Mouse (Mus musculus) spleen, postnatal 14 days (tissue): ENCODE results near the gene Polg.
A peak's percentile ranks its signal among the peaks of the same experiment; 100 is the strongest.

Source experiments
- DNase-seq, 2 experiments: peaks; one replicate each; pipeline ENCODE4 v3.0.0; 2021 to 2022; ENCODE audit warnings: low spot score in 2 of 2

The Polg gene

GRCm38 (mm10) chr7:79465461-79466044 is 609 bp downstream of the Polg start:
- DNase-seq: no peak

GRCm38 (mm10) chr7:79464776-79465420 is 1.3 kb downstream of the Polg start:
- peak in 1 of 2 experiments; percentile 21 for DNase-seq

GRCm38 (mm10) chr7:79463376-79464077 is 2.6 kb downstream of the Polg start:
- DNase-seq: no peak

GRCm38 (mm10) chr7:79461721-79462120 is 4.4 kb downstream of the Polg start:
- no peak for DNase-seq

- no peak for DNase-seq
Observed at GRCm38 (mm10) chr7:79447486-79447885, 18.7 kb downstream of the Polg start.

GRCm38 (mm10) chr7:79447048-79447447 is 19.1 kb downstream of the Polg start:
- no peak for DNase-seq

DNA sequence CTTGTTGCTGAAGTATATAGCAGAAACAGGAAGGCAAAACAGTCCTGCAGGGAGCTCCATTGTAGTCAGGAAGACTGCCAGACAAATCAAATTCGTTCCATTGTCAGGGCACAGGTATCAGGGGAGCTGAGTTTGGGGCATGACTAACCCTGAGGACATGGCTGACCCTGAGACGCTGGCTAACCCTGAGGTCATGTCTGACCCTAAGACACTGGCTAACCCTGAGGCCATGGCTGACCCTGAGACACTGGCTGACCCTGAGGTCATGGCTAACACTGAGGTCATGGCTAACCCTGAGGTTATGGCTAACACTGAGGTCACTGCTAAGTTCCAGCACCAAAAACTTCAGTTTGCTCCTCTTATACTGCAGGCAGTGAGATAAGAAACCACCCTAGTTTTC is 26.1 kb downstream of the Polg start:
- no peak for DNase-seq

GRCm38 (mm10) chr7:79428243-79428642 is 37.9 kb downstream of the Polg start:
- no peak for DNase-seq

- no peak for DNase-seq
Observed at GRCm38 (mm10) chr7:79425804-79426203, 40.4 kb downstream of the Polg start.

DNA sequence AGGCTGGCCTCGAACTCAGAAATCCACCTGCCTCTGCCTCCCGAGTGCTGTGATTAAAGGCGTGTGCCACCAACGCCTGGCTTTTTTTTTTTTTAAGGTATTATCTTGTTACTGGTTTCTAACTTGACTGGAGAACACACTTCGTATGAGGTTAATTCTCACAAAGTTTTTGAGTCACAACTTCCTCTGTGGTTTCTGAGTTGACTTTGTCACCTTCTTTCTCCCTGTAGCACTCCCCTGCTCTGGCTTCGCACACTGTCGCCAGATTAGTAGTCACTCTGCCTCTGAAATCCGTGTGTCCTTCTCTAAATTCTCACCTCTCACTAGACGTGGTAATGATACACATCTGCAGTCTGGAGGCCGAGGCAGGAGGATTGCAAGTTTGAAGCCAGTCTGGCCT is 43.3 kb downstream of the Polg start:
- no peak for DNase-seq

DNA sequence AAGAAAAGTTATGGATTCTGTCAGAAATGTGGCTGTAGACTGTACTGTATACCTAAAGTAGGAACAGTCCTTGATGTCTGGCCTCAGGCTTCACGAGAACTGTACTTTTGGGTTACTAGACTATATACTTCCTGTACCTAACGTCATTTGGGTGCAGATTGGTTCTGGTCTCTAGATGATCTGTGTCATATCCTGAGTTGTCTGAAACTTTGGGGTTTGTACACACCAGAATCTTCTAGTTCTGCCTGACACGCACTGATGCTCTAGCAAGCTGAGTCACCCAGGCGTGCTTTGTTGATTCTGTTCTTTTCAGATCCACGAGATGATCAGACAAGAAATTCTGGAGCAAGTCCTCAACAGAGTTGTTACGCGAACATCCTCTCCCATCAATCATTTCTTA is 46.2 kb downstream of the Polg start:
- DNase-seq: no peak

DNA sequence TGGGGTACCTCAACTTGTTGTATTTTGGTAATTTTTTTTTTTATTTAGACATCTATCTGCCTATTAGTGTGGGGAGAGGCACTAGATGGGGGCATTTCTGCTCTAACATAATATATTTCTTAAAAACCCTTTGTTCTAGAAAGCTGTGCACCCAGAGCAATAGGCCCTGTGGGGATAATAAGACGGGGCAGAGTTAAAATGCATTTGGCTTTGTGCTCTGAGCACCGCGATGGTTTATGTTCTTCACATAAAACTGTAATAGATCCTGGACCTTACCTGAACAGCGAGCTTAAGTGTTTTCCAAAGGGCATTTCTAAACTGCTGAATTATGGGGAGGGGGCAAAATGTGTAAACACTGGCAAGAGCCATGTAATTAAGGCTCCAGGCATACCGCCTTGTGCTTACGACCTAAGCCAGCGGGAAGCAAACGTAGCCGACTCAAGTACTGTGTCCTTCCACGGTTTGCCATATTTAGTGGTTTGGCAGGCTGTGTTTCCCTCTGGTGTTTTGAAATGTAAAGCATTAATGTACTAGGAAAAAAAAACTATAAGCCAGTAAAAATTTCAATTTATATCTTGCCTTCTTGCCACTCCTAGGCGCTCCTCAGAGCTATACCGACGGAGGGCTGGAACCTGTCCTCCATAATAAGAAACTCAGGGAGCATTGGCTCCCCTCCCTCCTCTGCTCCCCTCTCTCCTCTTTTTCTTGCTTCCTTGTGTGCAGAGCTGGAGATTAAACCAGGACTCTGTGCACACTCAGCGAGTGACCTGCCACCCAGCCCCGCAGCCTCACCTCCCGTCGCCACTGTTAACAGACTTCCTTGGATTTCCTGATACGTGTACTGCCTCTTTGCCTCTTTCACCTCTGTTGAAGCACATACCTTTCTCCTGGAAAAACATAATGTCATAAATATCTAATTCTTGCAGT is 51.5 kb downstream of the Polg start:
- no peak for DNase-seq

- DNase-seq: no peak
Observed at GRCm38 (mm10) chr7:79400296-79400695, 65.9 kb downstream of the Polg start.

- no peak for DNase-seq
Observed at GRCm38 (mm10) chr7:79398971-79399370, 67.2 kb downstream of the Polg start.

DNA sequence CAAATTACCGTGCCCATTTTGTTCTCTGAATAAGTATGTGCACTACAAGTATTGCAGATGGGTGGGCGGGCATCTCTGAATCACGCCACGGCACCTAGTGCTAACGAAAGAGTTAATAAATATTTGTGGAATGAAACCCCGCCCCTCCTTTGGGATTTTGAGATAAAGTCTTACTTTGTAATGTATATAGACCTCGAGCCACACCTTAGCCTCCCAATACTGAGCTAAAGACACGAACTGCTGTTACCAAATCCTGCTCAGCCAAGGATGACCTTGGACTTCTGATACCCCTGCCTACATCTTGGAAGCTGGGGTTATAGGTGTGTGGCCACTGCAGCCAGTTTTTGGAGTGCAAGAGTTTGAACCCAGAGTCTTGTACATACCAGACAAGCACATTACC is 67.7 kb downstream of the Polg start:
- DNase-seq: no peak

GRCm38 (mm10) chr7:79397446-79397963 is 68.7 kb downstream of the Polg start:
- DNase-seq: no peak
